Mouse (Mus musculus) limb, embryonic 14.5 days (tissue): ENCODE data around the gene Kirrel3. TPM values are rescaled to one million over a fixed set of nuclear protein-coding genes. Genes with fewer than 3 reads are reported as not detected.

Experiments
- ATAC-seq: fragments of 200-750 bp; cut with Nextera tagmentation; 2 replicates; pipeline ENCODE4 v1.8.0; 2017; ENCODE audit warnings: low read depth, moderate number of reproducible peaks, moderate TSS enrichment; ENCODE audit not compliant: low FRiP score
- DNase-seq: peaks from one replicate; pipeline ENCODE4 v3.0.0-alpha.2; 2015; ENCODE audit warnings: low spot score
- H3K27ac ChIP-seq: fragments of 300-500 bp; sonication (generic); replicated peaks from 2 replicates; pipeline ENCODE4 v1.5.1; 2014; ENCODE audit warnings: low read depth, mild to moderate bottlenecking, low read length, moderate library complexity, mixed read lengths
- H3K27me3 ChIP-seq: fragments of 300-500 bp; sonication (generic); 2 replicates; pipeline ENCODE4 v1.6.1; 2014; ENCODE audit warnings: low read length, mixed read lengths; ENCODE audit not compliant: control insufficient read depth, insufficient read depth
- H3K36me3 ChIP-seq: fragments of 300-500 bp; sonication (generic); 2 replicates; pipeline ENCODE4 v1.6.1; 2014; ENCODE audit warnings: mild to moderate bottlenecking, low read length, moderate library complexity, mixed read lengths; ENCODE audit not compliant: control insufficient read depth, insufficient read depth
- H3K4me1 ChIP-seq: fragments of 300-500 bp; sonication (generic); 2 replicates; pipeline ENCODE4 v1.6.1; 2014; ENCODE audit warnings: antibody characterized with exemption, low read length, mixed read lengths; ENCODE audit not compliant: control insufficient read depth, insufficient read depth
- H3K4me2 ChIP-seq: fragments of 300-500 bp; sonication (generic); replicated peaks from 2 replicates; pipeline ENCODE4 v1.6.1; 2014; ENCODE audit warnings: low read depth, mild to moderate bottlenecking, low read length, moderate library complexity; ENCODE audit not compliant: severe bottlenecking
- H3K4me3 ChIP-seq: fragments of 300-500 bp; sonication (generic); replicated peaks from 2 replicates; pipeline ENCODE4 v1.5.1; 2014; ENCODE audit warnings: low read length
- H3K9ac ChIP-seq: fragments of 300-500 bp; sonication (generic); 2 replicates; pipeline ENCODE4 v1.6.1; 2014; ENCODE audit warnings: mild to moderate bottlenecking, low read depth, low read length, moderate library complexity; ENCODE audit not compliant: severe bottlenecking
- H3K9me3 ChIP-seq: fragments of 300-500 bp; sonication (generic); 2 replicates; pipeline ENCODE4 v1.6.1; 2016; ENCODE audit warnings: low read length; ENCODE audit not compliant: control insufficient read depth
- POLR2A ChIP-seq: fragments of 200-500 bp; IDR thresholded peaks from 2 replicates; pipeline ENCODE4 v1.8.0; 2012; ENCODE audit warnings: inconsistent platforms, mild to moderate bottlenecking, moderate library complexity, borderline replicate concordance; ENCODE audit not compliant: insufficient read depth, insufficient read length; ENCODE audit errors: extremely low read depth
- WGBS: fragments of 180-500 bp; shearing (Covaris S2); extraction: QIAGEN DNeasy Blood & Tissue Kit; methylation state at CpG from one replicate; pipeline ENCODE4 v1.1.7; 2014; 5-methylcytosine and 5-hydroxymethylcytosine counted together
- polyA plus RNA-seq, 2 experiments: library from polyadenylated mRNA; depleted of rRNA in 1 of 2; stranded (reverse) in 1 of 2; unstranded in 1 of 2; fragments of >200 nt; fragmentation: Nextera tagmentation in 1 of 2; extraction: Ambion mirVana in 1 of 2; gene quantifications; 2 replicates each; pipeline versions ENCODE4 v1.2.1 to v1.2.3; 2012 to 2014

Kirrel3 gene
- polyA plus RNA-seq, 2 experiments = 10.1 to 14.6 TPM

GRCm38 (mm10) chr9:35018056-35018455 lies 532.4 kb downstream of the Kirrel3 start:
- 24% methylated on average over 5 of the region's 5 CpGs for WGBS
- Histone ChIP-seq H3K9me3 (no peaks in the 10 kb centered on the region), H3K4me2 (peak overlapping the region; percentile 29; the same call in 1 of the 2 replicates), H3K4me3 (no peak overlapping the region), H3K36me3 (no peaks in the 10 kb centered on the region), H3K9ac (no peak overlapping the region), H3K27ac (no peak overlapping the region), H3K4me1 (peaks cover 19% of the 10 kb centered on the region), H3K27me3 (no peaks in the 10 kb centered on the region)
- DNase-seq (no peak), ATAC-seq (no peak)
- TF ChIP-seq POLR2A = no peak

DNA sequence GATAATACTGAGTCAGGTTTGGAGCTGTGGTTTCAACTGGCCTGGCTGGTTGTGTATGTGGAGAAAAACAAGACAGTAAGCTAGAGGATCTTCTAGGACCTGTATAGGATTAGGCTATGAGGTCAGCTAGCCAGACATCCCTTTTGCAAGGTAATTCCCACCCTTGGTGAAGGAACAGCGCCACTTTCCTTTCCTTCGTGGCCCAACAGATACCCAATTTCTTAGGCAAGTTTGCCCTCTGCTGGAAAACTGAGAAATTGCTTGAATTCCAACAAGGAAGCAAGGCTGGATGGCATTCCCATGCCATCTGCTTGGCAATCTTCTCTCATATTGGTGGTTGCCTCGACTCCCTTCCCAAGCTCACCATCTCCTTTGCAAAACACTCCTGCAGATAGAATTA lies 533.7 kb downstream of the Kirrel3 start:
- ATAC-seq (no peak), DNase-seq (peak; percentile 68)
- no peak overlapping the region for H3K4me2 ChIP-seq

DNA sequence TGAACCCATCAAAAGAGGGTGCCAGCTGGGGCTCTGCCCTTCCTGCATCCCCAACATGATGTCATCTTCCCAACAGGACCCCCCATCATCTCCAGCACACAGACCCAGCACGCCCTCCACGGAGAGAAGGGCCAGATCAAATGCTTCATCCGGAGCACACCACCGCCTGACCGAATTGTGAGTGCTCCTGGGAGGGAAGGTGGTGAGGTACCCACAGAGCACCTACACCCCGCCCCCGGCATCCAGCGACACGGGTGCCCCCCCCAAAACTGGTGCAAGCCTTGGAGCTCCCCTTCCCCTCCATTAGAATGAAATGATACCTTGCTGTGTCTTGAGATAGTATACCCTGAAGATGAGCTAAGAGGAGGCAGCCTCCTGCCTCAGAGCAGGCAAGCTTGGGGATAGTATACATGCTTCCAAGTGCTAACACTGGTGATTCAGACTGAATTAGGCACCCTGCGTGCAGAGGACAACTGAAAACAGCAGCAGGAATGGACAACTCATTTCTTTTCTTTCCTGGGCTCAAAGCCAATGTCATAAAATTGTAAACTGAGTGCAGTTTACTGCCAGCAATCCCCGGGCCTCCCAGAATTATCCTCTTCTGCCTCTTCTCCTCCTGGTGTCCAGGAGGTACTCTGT lies 534.4 kb downstream of the Kirrel3 start:
- Histone ChIP-seq H3K4me1 (peaks cover 26% of the 10 kb centered on the region), H3K27ac (no peak overlapping the region), H3K4me2 (no peak overlapping the region), H3K9ac (no peak overlapping the region), H3K4me3 (no peak overlapping the region), H3K36me3 (no peaks in the 10 kb centered on the region), H3K9me3 (no peaks in the 10 kb centered on the region), H3K27me3 (no peaks in the 10 kb centered on the region)
- 40% methylated on average over 11 of the region's 11 CpGs for WGBS
- peak; percentile 50 for DNase-seq
- ATAC-seq = no peak
- no peak for TF ChIP-seq POLR2A

More for the DNA sequence above, 533.7 kb downstream of the Kirrel3 start:
- H3K9ac ChIP-seq = no peak overlapping the region
- H3K4me3 ChIP-seq = no peak overlapping the region
- H3K27me3 ChIP-seq = no peaks in the 10 kb centered on the region
- H3K9me3 ChIP-seq = no peaks in the 10 kb centered on the region
- H3K36me3 ChIP-seq = no peaks in the 10 kb centered on the region
- whole genome bisulfite sequencing = 9% methylated on average over 3 of the region's 3 CpGs
- peaks cover 19% of the 10 kb centered on the region for H3K4me1 ChIP-seq
- no peak overlapping the region for H3K27ac ChIP-seq
- no peak for TF ChIP-seq POLR2A

DNA sequence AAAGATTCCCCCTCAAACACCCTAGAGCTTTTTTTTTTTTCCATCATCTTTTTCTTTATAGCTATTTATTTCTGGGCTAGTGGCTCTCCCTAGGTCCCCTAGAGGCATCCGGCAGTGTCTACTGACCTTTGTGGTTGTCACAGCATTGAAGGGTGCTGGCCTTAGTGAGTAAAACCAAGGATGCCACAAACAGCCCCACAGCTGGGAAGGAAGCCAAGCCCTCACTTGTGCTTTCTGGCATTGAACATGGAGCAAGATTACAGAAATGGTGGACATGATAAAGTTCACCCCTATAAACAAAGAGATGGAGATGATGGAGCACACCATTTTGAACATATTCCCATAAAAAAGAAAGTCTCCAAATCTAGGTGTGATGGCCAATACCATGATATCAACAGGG lies 536.0 kb downstream of the Kirrel3 start:
- H3K27me3 ChIP-seq = no peaks in the 10 kb centered on the region
- 83% methylated on average over 1 of the region's 1 CpGs for WGBS
- H3K4me2 ChIP-seq = no peak overlapping the region
- H3K36me3 ChIP-seq = no peaks in the 10 kb centered on the region
- no peak overlapping the region for H3K9ac ChIP-seq
- ATAC-seq (no peak), DNase-seq (no peak)
- H3K4me1 ChIP-seq = peaks cover 39% of the 10 kb centered on the region
- TF ChIP-seq POLR2A = no peak
- H3K9me3 ChIP-seq = no peaks in the 10 kb centered on the region
- H3K27ac ChIP-seq = no peak overlapping the region
- H3K4me3 ChIP-seq = no peak overlapping the region

GRCm38 (mm10) chr9:35024591-35025496 lies 539.1 kb downstream of the Kirrel3 start:
- ATAC-seq = no peak
- TF ChIP-seq POLR2A = no peak
- H3K36me3 ChIP-seq = no peaks in the 10 kb centered on the region; the same call in 1 of the 2 replicates
- 7% methylated on average over 24 of the region's 25 CpGs for WGBS
- no peak overlapping the region for H3K27ac ChIP-seq
- H3K4me1 ChIP-seq = peaks cover 24% of the 10 kb centered on the region
- peak overlapping the region; percentile 30 for H3K4me3 ChIP-seq
- no peaks in the 10 kb centered on the region for H3K27me3 ChIP-seq
- no peaks in the 10 kb centered on the region for H3K9me3 ChIP-seq
- H3K4me2 ChIP-seq = peak overlapping the region; percentile 59
- peak overlapping the region; percentile 50 for H3K9ac ChIP-seq
- no peak for DNase-seq
